Mouse (Mus musculus) cortical plate, adult 2 months (tissue): ENCODE results near the gene Cdk5rap3.
A peak's percentile ranks its signal among the peaks of the same experiment; 100 is the strongest.

Experiments
- CTCF ChIP-seq: fragments of 200-500 bp; IDR thresholded peaks from 2 replicates; pipeline ENCODE4 v1.5.1; 2011; ENCODE audit warnings: mild to moderate bottlenecking, control low read depth, low read length; ENCODE audit not compliant: insufficient read depth; ENCODE audit errors: extremely low read depth
- POLR2A ChIP-seq: fragments of 200-500 bp; IDR thresholded peaks from 2 replicates; pipeline ENCODE4 v1.6.1; 2011; ENCODE audit warnings: mild to moderate bottlenecking, low read length, control low read depth; ENCODE audit not compliant: insufficient read depth; ENCODE audit errors: extremely low read depth

GRCm38 (mm10) chr11:96916044-96916884, at the start of gene Cdk5rap3:
- TF ChIP-seq POLR2A, result peak; percentile 79
- peak; percentile 71 for TF ChIP-seq CTCF
